Mouse (Mus musculus): ENCODE measurements at regions not wholly inside any gene's neighbourhood (a gene's known extent, or its start where the extent isn't known, plus 50 kb on each side); places are given as distances from the start of the nearest gene placed in this dataset.
A peak's percentile ranks its signal among the peaks of the same experiment; 100 is the strongest.
"Not testable (repeated sequence)": the region's sequence is repeated elsewhere in the genome, so short reads cannot be mapped to it uniquely, and the experiment has no call there.

GRCm38 (mm10) chr4:23787417-23788204 is 708.6 kb upstream of the Mms22l start:
- no peak for DNase-seq (ENCODE audit: low spot score in 2 of 2)

- no peak for DNase-seq (ENCODE audit: low spot score in 2 of 2)
Measured at GRCm38 (mm10) chr4:23823516-23823915, 672.7 kb upstream of the Mms22l start.

DNA sequence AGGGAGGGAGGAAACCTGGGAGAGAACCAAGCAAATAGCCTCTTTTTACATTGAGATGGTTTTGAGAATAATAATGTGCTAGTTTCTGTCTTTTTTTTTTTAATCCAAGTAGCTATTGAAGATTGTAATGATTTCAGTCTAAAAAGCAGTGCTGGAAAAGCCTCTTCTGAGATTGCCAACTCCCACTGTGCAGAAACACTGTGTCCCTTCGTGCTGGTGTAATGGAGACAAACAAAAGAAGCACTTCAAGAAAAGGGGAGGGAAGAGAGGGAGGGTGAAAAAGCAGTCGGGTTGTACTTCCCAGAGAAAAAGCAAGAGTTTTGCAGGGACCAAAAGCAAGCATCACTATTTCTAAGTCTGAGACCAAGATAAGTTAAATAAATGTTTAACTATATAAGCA is 669.4 kb upstream of the Mms22l start:
- no peak for DNase-seq (ENCODE audit: low spot score in 2 of 2)

DNA sequence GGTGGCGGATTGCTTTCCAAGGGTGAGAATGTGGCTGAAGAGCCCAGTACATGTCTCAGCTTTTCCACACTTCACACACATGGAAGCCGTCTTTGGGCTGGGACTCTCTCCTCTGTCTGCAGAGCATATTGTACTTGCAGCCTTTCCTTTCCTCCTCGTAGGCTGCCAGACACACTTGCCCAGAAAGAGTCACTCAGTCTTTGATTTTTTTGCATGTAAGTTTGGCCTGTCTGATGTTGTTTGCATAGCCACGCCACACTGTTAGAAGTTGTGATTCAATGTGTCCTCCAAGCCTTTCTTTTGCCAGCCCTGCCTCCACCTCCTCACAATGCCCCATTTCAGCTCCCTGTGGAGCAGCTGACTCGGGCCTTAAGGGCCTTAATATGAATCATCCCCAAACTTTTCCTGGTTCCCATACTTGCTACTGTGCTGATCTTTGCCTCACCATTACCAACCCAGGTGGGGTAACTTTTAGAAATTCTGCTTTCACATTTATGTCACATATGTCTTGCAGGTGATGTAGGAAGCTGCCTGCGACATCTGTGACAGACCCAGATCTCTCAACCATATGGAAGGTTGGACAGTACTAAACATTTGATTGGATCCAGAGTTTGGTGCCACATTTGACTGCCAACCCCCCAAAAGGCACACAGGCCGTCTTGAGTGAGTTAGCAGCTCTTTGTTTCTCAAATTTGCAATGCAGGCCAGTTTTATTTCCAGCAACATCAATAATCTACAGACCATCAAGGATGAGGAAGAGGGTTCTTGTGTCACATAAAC is 663.7 kb upstream of the Mms22l start:
- no peak for DNase-seq (ENCODE audit: low spot score in 2 of 2)

- DNase-seq (ENCODE audit: low spot score in 2 of 2) = peak in 1 of 2 experiments; percentile 6
Measured at GRCm38 (mm10) chr4:23843609-23844287, 652.5 kb upstream of the Mms22l start.

GRCm38 (mm10) chr4:23844288-23844971 is 651.8 kb upstream of the Mms22l start:
- no peak for DNase-seq (ENCODE audit: low spot score in 2 of 2)

GRCm38 (mm10) chr4:23845263-23845662 is 651.0 kb upstream of the Mms22l start:
- no peak for DNase-seq (ENCODE audit: low spot score in 2 of 2)

DNA sequence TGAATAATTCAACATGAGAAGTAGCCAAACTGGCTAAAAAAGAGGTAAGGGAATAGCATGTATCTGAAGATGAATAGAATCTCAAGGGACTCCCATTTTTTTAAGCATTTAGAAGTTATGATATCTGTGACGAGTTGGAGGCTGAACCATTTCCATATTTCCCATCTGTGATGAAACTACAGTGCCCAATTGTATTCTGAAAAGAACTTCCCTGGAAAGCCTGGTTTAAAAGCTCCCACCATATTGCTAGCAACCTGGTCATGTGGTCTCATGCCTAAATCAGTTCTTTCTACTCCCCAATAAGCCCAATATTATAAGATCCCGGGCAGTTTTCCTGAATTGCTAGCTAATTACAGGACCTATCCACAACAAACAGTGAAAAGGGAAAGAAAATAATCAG is 645.6 kb upstream of the Mms22l start:
- no peak for DNase-seq (ENCODE audit: low spot score in 2 of 2)

DNA sequence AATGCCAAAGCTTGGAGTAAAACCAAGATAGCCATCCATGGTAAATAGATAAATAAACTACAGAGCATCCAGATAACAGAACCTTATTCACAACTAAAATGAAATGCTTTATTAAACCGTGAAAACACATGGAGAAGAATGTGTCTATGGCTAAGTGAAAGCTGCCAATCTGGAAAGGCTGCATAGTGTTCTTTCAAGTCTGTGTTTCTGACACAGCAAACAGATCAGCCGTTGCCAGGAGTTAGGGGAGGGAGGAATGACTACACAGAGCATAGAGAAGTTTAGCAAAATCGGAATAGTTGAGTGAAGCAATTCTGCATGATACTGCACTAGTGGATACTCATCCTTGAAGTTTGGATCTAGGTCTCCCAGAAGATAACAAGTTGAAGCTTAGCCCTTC is 633.8 kb upstream of the Mms22l start:
- no peak for DNase-seq (ENCODE audit: low spot score in 2 of 2)

DNA sequence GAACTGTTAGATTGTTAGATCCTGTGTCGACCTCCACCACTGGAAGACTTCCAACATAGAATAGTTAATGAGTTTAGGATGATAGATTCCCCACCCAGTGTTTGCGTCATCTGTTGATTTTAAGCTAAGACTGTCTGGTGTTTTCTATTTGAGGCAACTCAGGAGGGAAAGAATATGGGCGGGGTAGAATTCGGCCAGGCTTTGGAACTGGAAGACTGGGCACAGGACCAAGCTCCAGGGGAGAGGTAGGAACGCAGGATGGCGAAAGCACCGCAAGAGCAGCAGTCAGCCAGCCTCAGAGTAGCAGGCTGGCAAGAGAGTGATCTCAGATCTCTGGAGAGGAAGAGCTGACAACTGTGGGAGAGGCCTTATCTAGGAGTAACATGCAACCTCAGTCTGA is 616.2 kb upstream of the Mms22l start:
- DNase-seq (ENCODE audit: low spot score in 2 of 2) = peak in 1 of 2 experiments; percentile 23

GRCm38 (mm10) chr4:23913396-23913795 is 582.9 kb upstream of the Mms22l start:
- peak in 1 of 2 experiments; percentile 11 for DNase-seq (ENCODE audit: low spot score in 2 of 2)

DNA sequence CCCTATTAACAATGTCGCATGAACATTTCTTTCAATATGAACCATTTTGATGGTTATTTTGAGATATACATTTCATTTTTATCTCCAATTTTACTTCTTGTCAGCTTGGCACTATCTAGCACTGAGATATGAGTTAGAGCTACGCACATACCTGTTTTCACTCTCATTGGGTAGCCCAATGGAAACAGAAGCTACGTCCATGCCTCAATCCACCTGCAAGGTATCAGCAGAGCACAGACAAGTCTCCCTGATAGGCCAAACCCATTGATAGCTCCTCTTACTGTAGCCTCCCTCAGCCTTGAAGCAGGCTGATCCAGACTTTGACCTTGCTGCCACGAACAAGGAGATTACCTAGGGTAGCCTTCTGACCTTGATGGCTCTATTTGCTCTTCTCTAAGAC is 582.4 kb upstream of the Mms22l start:
- no peak for DNase-seq (ENCODE audit: low spot score in 2 of 2)

DNA sequence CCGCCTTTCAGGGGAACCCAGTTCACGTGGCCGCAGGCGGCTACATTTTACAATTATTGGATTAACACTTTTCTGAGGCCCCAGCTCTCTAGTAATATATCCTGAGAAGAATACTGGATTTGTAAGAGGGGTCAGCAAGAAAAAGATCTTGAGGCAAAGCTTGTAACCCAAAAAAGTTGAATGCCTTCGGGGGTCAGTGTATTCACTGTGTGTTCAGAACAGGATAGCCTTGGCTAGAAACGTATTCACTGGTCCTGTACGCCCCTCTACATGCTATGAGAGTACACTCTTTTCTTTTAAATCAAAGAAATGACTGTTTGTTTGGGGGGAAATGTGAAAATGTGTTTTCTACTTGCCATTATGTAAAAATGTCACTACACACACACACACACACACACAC is 581.8 kb upstream of the Mms22l start:
- DNase-seq (ENCODE audit: low spot score in 2 of 2) = no peak

GRCm38 (mm10) chr4:23921520-23921919 is 574.7 kb upstream of the Mms22l start:
- no peak for DNase-seq (ENCODE audit: low spot score in 2 of 2)

GRCm38 (mm10) chr4:23954140-23954539 is 542.1 kb upstream of the Mms22l start:
- DNase-seq (ENCODE audit: low spot score in 2 of 2) = no peak

DNA sequence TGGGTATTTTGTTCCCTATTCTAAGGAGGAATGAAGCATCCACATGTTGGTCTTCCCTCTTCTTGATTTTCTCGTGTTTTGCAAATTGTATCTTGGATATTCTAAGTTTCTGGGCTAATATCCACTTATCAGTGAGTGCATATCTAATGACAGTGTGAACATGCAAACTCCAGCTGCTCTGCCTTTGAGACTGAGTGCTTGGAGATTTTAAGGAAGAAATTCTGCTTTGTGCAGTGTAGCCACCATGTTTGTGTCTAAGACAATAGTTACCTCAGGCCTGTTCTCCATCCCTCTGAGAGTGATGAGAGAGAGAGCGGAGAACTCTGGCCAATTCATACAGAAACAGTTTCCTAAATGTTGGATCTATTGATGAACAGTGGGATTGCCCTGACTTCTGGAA is 514.1 kb upstream of the Mms22l start:
- not testable (repeated sequence) for DNase-seq (ENCODE audit: low spot score in 2 of 2)

DNA sequence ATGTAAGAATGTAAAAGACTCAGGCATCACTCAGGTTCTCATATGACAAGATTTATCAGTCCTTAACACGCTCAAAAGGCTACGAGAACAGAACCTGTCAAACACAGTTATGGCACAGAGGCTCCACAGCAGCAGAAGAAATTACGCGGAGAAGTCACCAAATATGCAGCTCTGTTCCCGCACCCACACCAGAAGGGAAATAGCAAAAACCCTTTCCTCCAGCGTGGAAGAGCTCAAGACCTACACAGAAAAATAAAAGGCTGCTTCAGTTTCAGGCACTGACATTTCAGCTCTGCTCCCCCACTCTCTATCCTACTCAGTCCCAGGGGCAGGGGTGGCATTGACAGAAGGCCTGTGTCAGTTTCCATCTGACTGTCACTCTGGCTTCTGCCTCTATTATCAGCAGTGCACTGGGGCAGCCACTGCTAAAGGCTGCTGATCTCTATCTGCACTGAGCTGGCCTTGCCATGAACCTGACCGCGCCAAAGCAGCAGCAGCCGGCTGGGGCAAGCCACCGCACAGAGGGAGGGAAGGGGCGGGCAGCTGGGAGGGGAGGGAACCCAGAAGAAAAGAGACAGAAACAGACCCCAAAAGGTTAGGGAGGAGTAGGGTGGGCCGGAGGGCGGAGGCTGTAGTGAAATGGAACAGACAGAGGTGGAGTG is 513.3 kb upstream of the Mms22l start:
- DNase-seq (ENCODE audit: low spot score in 2 of 2) = peak in 1 of 2 experiments; percentile 44

DNA sequence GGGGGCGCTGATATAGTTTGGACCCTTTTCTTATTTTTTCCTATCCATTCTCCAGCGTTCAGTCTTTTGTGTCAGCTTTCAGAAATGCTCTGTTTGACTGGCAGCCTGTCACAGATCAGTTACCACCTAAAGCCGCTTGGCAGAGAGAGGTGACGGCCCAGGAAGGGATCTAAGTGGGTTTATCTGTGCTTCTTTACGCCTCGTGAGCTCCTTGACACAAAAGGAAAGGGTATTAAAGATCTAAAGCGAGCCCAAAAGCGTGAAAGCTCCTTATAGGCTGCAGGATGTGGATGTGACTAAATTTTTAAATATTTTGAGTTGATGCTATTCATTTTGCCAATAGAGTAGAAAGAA is 512.8 kb upstream of the Mms22l start:
- no peak for DNase-seq (ENCODE audit: low spot score in 2 of 2)

GRCm38 (mm10) chr4:23984005-23984404 is 512.2 kb upstream of the Mms22l start:
- no peak for DNase-seq (ENCODE audit: low spot score in 2 of 2)

GRCm38 (mm10) chr4:23985956-23986355 is 510.3 kb upstream of the Mms22l start:
- DNase-seq (ENCODE audit: low spot score in 2 of 2) = no peak

GRCm38 (mm10) chr4:23993823-23994222 is 502.4 kb upstream of the Mms22l start:
- no peak for DNase-seq (ENCODE audit: low spot score in 2 of 2)
